Mouse (Mus musculus) small intestine, adult 2 months (tissue): ENCODE data around the gene Maml2.

Experiments used
- CTCF ChIP-seq: fragments of 200-500 bp; IDR thresholded peaks from 2 replicates; pipeline ENCODE4 v1.5.1; 2012; ENCODE audit warnings: low read depth, mild to moderate bottlenecking, control low read depth, inconsistent platforms, low read length, moderate library complexity, mixed read lengths; ENCODE audit not compliant: insufficient replicate concordance, insufficient read length; ENCODE audit errors: extremely low read depth
- POLR2A ChIP-seq: fragments of 200-500 bp; IDR thresholded peaks from 2 replicates; pipeline ENCODE4 v1.6.1; 2012; ENCODE audit warnings: low read depth, mild to moderate bottlenecking, control low read depth, inconsistent platforms, low read length, moderate library complexity

DNA sequence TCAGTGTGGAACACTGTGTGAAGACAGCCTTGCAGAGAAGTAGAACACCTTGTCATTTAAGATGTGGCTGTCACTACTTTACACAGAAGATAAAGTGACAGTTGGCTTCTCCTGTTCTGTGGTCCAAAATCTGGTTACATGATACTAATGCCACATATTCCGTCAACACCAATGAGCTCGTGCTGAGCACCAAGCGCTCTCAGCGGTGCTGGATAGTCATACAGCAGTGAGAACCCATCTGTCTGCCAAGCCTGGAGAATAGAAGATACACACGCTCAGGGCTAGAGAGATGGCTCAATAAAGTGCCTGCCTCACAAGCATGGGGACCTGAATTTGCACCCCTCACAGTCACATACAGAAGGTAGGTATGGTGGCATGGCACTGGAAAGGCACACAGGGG lies 177.2 kb downstream of the Maml2 start:
- no peak for TF ChIP-seq CTCF
- no peak for TF ChIP-seq POLR2A
